Mouse (Mus musculus) midbrain, embryonic 15.5 days (tissue): ENCODE data around the gene Hoxc6. TPM values are rescaled to one million over a fixed set of nuclear protein-coding genes. Genes with fewer than 3 reads are reported as not detected.
A peak's percentile ranks its signal among the peaks of the same experiment; 100 is the strongest.

ENCODE experiments used
- ATAC-seq: fragments of 200-750 bp; cut with Nextera tagmentation; replicated peaks from 2 replicates; pipeline ENCODE4 v1.8.0; 2017; ENCODE audit warnings: moderate TSS enrichment
- H3K27ac ChIP-seq: fragments of 300-500 bp; sonication (generic); 2 replicates; pipeline ENCODE4 v1.5.1; 2015; ENCODE audit warnings: mild to moderate bottlenecking, inconsistent platforms
- H3K27me3 ChIP-seq: fragments of 300-500 bp; sonication (generic); replicated peaks from 2 replicates; pipeline ENCODE4 v1.6.1; 2015; ENCODE audit warnings: inconsistent platforms
- H3K36me3 ChIP-seq: fragments of 300-500 bp; sonication (generic); replicated peaks from 2 replicates; pipeline ENCODE4 v1.6.1; 2015; ENCODE audit warnings: inconsistent platforms
- H3K4me1 ChIP-seq: fragments of 300-500 bp; sonication (generic); 2 replicates; pipeline ENCODE4 v1.6.1; 2015; ENCODE audit warnings: inconsistent platforms
- H3K4me2 ChIP-seq: fragments of 300-500 bp; sonication (generic); 2 replicates; pipeline ENCODE4 v1.6.1; 2015; ENCODE audit warnings: inconsistent platforms, mild to moderate bottlenecking, moderate library complexity
- H3K4me3 ChIP-seq: fragments of 300-500 bp; sonication (generic); 2 replicates; pipeline ENCODE4 v1.5.1; 2015; ENCODE audit warnings: mild to moderate bottlenecking, inconsistent platforms
- H3K9ac ChIP-seq: fragments of 300-500 bp; sonication (generic); 2 replicates; pipeline ENCODE4 v1.6.1; 2015; ENCODE audit warnings: mild to moderate bottlenecking, inconsistent platforms
- H3K9me3 ChIP-seq: fragments of 300-500 bp; sonication (generic); 2 replicates; pipeline ENCODE4 v1.6.1; 2016; ENCODE audit warnings: inconsistent platforms
- WGBS: fragments of 180-500 bp; shearing (Covaris S2); methylation state at CpG from one replicate; pipeline ENCODE4 v1.1.7; 2015; ENCODE audit warnings: mixed read lengths; 5-methylcytosine and 5-hydroxymethylcytosine counted together
- polyA plus RNA-seq: library from polyadenylated mRNA; unstranded; fragments of >200 nt; fragmentation: Nextera tagmentation; extraction: Ambion mirVana; gene quantifications from 2 replicates; pipeline ENCODE4 v1.2.1, GENCODE M21; 2015

Gene Hoxc6
- polyA plus RNA-seq, 1 experiment from 2014 or later, result not detected

- H3K27me3 ChIP-seq, result peaks cover 98% of the 10 kb centered on the region
- no peak overlapping the region for H3K27ac ChIP-seq
- WGBS, result 1% methylated on average over 28 of the region's 28 CpGs
- H3K4me3 ChIP-seq, result no peak overlapping the region
- H3K4me2 ChIP-seq, result no peak overlapping the region
- H3K9me3 ChIP-seq, result no peaks in the 10 kb centered on the region
- no peak for ATAC-seq
- no peak overlapping the region for H3K9ac ChIP-seq
- H3K36me3 ChIP-seq, result no peaks in the 10 kb centered on the region
- H3K4me1 ChIP-seq, result peaks cover 7% of the 10 kb centered on the region; the same call in 1 of the 2 replicates
Observed at GRCm38 (mm10) chr15:103010847-103011555, 12.9 kb downstream of the Hoxc6 start.

- Histone ChIP-seq H3K27me3 (peaks cover 98% of the 10 kb centered on the region), H3K4me2 (no peak overlapping the region), H3K27ac (no peak overlapping the region), H3K4me3 (no peak overlapping the region), H3K4me1 (peaks cover 7% of the 10 kb centered on the region; the same call in 1 of the 2 replicates), H3K36me3 (no peaks in the 10 kb centered on the region), H3K9ac (no peak overlapping the region), H3K9me3 (no peaks in the 10 kb centered on the region)
- 2% methylated on average over 26 of the region's 26 CpGs for WGBS
- no peak for ATAC-seq
Observed at GRCm38 (mm10) chr15:103011928-103012486, 13.9 kb downstream of the Hoxc6 start.

DNA sequence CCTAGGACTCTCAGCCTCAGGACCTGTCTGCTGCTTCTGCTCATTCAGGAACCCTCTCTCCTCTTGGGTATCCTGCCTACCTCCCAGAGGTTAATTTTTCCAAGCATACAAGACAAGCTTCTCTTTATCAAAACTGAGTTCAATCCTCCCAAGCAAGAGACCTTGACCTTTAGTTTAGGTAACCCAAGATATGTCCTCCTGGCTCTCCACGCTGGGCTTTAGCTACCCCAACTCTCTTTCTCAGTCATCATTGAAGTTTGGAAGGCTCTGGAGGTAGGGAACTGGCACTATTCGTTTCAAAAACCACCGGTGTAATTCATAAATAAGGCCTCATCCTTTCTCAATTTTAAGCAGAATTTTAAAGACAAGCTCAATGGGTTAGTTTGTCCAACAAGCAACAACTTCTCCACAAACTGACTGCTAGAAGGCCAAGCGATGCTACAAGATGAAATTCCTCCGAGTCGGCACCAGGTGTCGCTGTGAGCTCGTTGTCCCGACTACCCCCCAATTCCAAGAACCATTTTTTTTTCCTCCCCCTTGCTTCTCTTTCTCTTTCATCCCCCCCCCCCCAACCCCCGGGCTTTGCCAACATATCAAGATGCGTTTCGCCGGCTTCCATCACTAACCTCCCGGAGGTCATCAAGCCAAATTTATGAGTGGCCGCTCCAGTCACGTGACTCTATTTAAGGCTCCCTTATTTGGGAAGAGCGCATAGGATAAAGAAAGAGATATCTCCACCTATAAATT is 15.4 kb downstream of the Hoxc6 start:
- Histone ChIP-seq H3K36me3 (no peaks in the 10 kb centered on the region), H3K4me2 (peak overlapping the region; percentile 29), H3K9me3 (no peaks in the 10 kb centered on the region), H3K27ac (no peak overlapping the region), H3K4me1 (peaks cover 7% of the 10 kb centered on the region; the same call in 1 of the 2 replicates), H3K27me3 (peaks cover 98% of the 10 kb centered on the region), H3K4me3 (no peak overlapping the region), H3K9ac (no peak overlapping the region)
- ATAC-seq, result no peak
- WGBS, result 3% methylated on average over 17 of the region's 17 CpGs

- under 1% methylated on average over 57 of the region's 57 CpGs for WGBS
Observed at GRCm38 (mm10) chr15:103014166-103015008, 16.3 kb downstream of the Hoxc6 start.

DNA sequence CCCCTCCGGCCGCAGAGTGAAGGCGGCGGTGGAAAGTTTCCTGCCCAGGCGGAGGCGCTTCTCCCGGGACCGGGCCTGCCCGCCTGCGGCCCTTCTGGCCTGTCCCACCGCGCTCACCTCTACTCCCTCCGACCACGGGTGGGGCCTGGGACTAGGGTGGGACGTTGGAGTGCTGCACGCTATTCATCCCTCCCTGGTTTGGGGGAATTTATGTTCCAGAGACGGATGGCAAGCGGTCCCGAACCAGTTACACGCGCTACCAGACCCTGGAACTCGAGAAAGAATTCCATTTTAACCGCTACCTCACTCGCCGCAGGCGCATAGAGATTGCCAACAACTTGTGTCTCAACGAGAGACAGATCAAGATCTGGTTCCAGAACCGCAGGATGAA is 16.9 kb downstream of the Hoxc6 start:
- 1% methylated on average over 28 of the region's 28 CpGs for WGBS
- no peak for ATAC-seq
- Histone ChIP-seq H3K36me3 (no peaks in the 10 kb centered on the region), H3K9me3 (no peaks in the 10 kb centered on the region), H3K27ac (no peak overlapping the region), H3K4me1 (peaks cover 7% of the 10 kb centered on the region; the same call in 1 of the 2 replicates), H3K4me3 (no peak overlapping the region), H3K9ac (no peak overlapping the region), H3K27me3 (peaks cover 98% of the 10 kb centered on the region), H3K4me2 (no peak overlapping the region)

More at GRCm38 (mm10) chr15:103014166-103015008, 16.3 kb downstream of the Hoxc6 start:
- Histone ChIP-seq H3K9ac (no peak overlapping the region), H3K4me2 (peak overlapping the region; percentile 29), H3K27me3 (peaks cover 98% of the 10 kb centered on the region), H3K4me3 (peak overlapping the region; percentile 16), H3K27ac (no peak overlapping the region), H3K36me3 (no peaks in the 10 kb centered on the region), H3K4me1 (peaks cover 7% of the 10 kb centered on the region; the same call in 1 of the 2 replicates), H3K9me3 (no peaks in the 10 kb centered on the region)
- peak; percentile 56; the same call in 1 of the 2 replicates for ATAC-seq

DNA sequence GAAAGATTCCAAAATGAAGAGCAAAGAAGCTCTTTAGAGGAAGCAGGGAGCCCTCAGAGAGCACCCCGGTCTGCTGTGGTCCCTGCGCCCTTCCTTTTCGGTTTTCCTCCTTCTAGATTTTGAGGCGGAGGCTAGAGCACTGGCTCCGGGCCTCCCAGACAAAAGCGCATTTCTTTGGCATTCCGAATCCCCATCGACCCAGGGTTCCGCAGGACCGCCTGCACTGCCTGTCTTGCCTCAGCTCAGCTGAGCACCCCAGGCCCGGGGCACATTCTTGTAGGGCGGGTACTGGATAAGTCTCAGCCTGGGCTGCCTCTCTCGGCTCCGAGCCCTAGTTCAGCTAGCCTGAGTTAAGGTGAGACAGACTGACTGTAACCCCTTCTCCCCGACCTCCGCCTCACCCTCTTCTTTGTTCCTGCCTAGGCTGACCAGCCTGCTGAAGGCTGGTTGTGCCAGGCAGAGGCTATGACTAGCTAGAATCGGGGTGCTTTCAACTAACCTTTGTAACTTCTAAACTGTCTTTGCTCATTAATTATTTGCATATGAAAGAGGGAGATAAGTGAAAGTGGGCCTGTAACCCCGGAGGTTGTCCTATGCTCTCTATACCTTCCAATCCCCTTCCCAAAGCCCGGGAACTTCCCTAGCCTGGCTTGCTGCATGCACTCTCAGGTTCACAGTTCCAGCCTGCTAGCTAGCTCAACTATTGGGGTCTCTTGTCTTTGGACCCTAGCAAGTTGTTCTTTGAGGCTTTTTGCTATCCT is 17.5 kb downstream of the Hoxc6 start:
- Histone ChIP-seq H3K27me3 (peaks cover 98% of the 10 kb centered on the region), H3K36me3 (no peaks in the 10 kb centered on the region), H3K9ac (no peak overlapping the region), H3K4me2 (no peak overlapping the region), H3K4me3 (no peak overlapping the region), H3K4me1 (peaks cover 7% of the 10 kb centered on the region; the same call in 1 of the 2 replicates), H3K27ac (no peak overlapping the region), H3K9me3 (no peaks in the 10 kb centered on the region)
- no peak for ATAC-seq
- WGBS, result 1% methylated on average over 19 of the region's 19 CpGs

DNA sequence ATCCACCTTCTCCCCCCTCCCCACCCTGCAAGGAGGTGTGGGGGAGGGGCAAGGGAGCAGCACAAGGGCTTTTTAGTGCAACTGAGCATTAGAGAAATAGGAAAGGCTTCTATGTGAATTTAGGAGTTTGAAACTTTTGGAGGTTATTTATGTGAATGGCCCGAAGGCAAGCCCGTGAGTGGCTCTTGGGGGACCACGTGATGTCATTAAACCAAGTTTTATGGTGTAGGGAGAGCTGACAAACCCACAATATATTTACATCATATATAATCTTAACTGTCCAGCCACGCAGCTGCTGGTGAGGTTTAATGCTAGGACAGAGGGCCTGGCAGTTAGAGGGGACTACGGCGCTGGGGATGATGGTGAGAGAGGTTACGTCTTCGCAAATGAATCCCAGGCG is 20.6 kb downstream of the Hoxc6 start, which contains the start of gene Hoxc4:
TSS of gene Hoxc4 (plus strand) at position 299 of the 400 bp plus-strand sequence.
- ATAC-seq, result no peak
- H3K4me2 ChIP-seq, result no peak within 1 kb of the TSS
- H3K27me3 ChIP-seq, result peaks cover 99% of the 10 kb centered on the region
- H3K4me1 ChIP-seq, result peaks cover 7% of the 10 kb centered on the region; the same call in 1 of the 2 replicates
- no peaks in the 10 kb centered on the region for H3K36me3 ChIP-seq
- no peak within 1 kb of the TSS for H3K4me3 ChIP-seq
- no peak within 1 kb of the TSS for H3K27ac ChIP-seq
- no peaks in the 10 kb centered on the region for H3K9me3 ChIP-seq
- 4% methylated on average over 9 of the region's 9 CpGs for WGBS
- H3K9ac ChIP-seq, result no peak within 1 kb of the TSS

DNA sequence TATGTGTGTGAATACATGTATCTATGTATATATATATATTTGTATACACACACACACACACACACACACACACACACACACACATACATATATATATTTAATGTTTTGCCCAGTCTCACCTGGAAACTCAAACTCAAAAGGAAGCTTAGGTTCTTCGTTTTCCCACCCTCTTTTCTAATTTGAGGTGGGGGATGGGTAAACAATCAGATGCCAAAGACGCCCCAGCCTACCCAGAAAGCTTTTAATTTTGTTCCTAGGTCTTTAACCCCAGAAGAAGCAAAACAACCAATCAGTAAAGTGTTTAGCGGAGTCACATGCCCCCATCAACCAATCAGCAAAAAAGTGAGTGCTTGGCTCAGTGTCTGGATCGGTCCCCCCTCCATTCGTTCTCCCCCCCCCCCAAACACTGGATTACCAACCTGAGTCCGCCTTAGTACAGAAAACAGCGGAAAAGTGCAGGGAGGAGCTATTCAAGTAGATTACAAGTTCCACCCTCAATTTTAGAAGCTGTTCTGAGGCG is 22.9 kb downstream of the Hoxc6 start:
- 0% methylated on average over 8 of the region's 8 CpGs for WGBS
- Histone ChIP-seq H3K9me3 (no peaks in the 10 kb centered on the region), H3K4me2 (no peak overlapping the region), H3K4me1 (no peaks in the 10 kb centered on the region), H3K36me3 (no peaks in the 10 kb centered on the region), H3K27ac (no peak overlapping the region), H3K27me3 (peaks cover 99% of the 10 kb centered on the region), H3K4me3 (no peak overlapping the region), H3K9ac (no peak overlapping the region)
- no peak for ATAC-seq

DNA sequence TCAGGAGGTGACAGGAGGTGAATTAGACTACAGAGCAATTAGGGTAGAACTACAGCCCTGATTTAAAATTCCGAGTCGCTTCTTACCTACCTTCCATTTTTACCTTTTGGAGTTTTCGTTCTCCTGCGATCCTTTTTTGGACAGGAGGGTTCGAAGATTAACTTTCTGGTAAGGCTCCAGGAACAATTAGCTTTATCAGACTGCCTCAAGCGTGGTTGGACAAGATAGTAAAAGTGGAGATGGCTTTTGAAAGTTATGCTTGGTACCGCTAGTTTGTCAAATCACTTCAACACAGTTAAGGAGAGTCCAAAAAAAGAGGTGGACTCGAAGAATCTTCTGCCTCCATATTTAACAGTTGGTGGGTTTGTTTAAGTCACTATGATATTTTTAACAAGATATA is 23.5 kb downstream of the Hoxc6 start:
- no peak for ATAC-seq
- Histone ChIP-seq H3K4me1 (no peaks in the 10 kb centered on the region), H3K9me3 (no peaks in the 10 kb centered on the region), H3K27ac (no peak overlapping the region), H3K27me3 (peaks cover 99% of the 10 kb centered on the region), H3K36me3 (no peaks in the 10 kb centered on the region), H3K4me3 (no peak overlapping the region), H3K9ac (no peak overlapping the region), H3K4me2 (no peak overlapping the region)
- WGBS, result 8% methylated on average over 8 of the region's 8 CpGs

GRCm38 (mm10) chr15:103024131-103024530 is 26.1 kb downstream of the Hoxc6 start:
- Histone ChIP-seq H3K27ac (no peak overlapping the region), H3K36me3 (no peaks in the 10 kb centered on the region), H3K4me2 (no peak overlapping the region), H3K9ac (no peak overlapping the region), H3K4me3 (no peak overlapping the region), H3K27me3 (peaks cover 99% of the 10 kb centered on the region), H3K9me3 (no peaks in the 10 kb centered on the region), H3K4me1 (no peaks in the 10 kb centered on the region)
- WGBS, result 5% methylated on average over 2 of the region's 2 CpGs
- ATAC-seq, result no peak
